Mouse (Mus musculus): ENCODE data around the gene Btbd19. TPM values are rescaled to one million over a fixed set of nuclear protein-coding genes. Genes with fewer than 3 reads are reported as not detected.

Btbd19 gene
- polyA plus RNA-seq, 1 experiment from 2014 or later = 1.9 TPM

GRCm38 (mm10) chr4:117130790-117131189 lies 5.3 kb upstream of the Btbd19 start:
- Histone ChIP-seq H3K36me3 (ENCODE audit: inconsistent target) (peaks cover 6% of the 10 kb centered on the region; the same call in 1 of the 2 replicates), H3K4me3 (ENCODE audit: inconsistent target) (no peak overlapping the region), H3K27ac (no peak overlapping the region), H3K79me2 (ENCODE audit: inconsistent target) (peaks cover 9% of the 10 kb centered on the region; the same call in 1 of the 2 replicates)
- 92% methylated on average over 6 of the region's 6 CpGs for WGBS (ENCODE audit: missing documents)

- 94% methylated on average over 33 of the region's 33 CpGs for WGBS (ENCODE audit: missing documents)
- Histone ChIP-seq H3K27ac (peak overlapping the region; percentile 98; the same call in 1 of the 2 replicates), H3K4me3 (ENCODE audit: inconsistent target) (no peak overlapping the region), H3K79me2 (ENCODE audit: inconsistent target) (peaks cover 7% of the 10 kb centered on the region; the same call in 1 of the 2 replicates), H3K36me3 (ENCODE audit: inconsistent target) (peaks cover 6% of the 10 kb centered on the region; the same call in 1 of the 2 replicates)
Measured at GRCm38 (mm10) chr4:117127991-117128686, 2.6 kb upstream of the Btbd19 start.

GRCm38 (mm10) chr4:117126675-117127290 lies 1.3 kb upstream of the Btbd19 start, which contains the start of gene Tctex1d4:
Tctex1d4 (plus strand) TSS chr4:117126794.
- WGBS (ENCODE audit: missing documents) = 64% methylated on average over 9 of the region's 9 CpGs
- H3K4me3 ChIP-seq (ENCODE audit: inconsistent target) = no peak within 1 kb of the TSS
- peaks cover 6% of the 10 kb centered on the region; the same call in 1 of the 2 replicates for H3K36me3 ChIP-seq (ENCODE audit: inconsistent target)

GRCm38 (mm10) chr4:117125910-117126674 lies 567 bp upstream of the Btbd19 start:
- 27% methylated on average over 15 of the region's 15 CpGs for WGBS (ENCODE audit: missing documents)
- H3K79me2 ChIP-seq (ENCODE audit: inconsistent target) = no peaks in the 10 kb centered on the region
- H3K27ac ChIP-seq = peak overlapping the region; percentile 98
- H3K36me3 ChIP-seq (ENCODE audit: inconsistent target) = peaks cover 6% of the 10 kb centered on the region; the same call in 1 of the 2 replicates
- H3K4me3 ChIP-seq (ENCODE audit: inconsistent target) = no peak overlapping the region

More at GRCm38 (mm10) chr4:117126675-117127290, 1.3 kb upstream of the Btbd19 start, which contains the start of gene Tctex1d4:
- no peaks in the 10 kb centered on the region for H3K79me2 ChIP-seq (ENCODE audit: inconsistent target)
- peak within 1 kb of the TSS; percentile 98 for H3K27ac ChIP-seq

GRCm38 (mm10) chr4:117124518-117125347 lies 792 bp downstream of the Btbd19 start:
- Histone ChIP-seq H3K27ac (peak overlapping the region; percentile 98), H3K36me3 (ENCODE audit: inconsistent target) (peaks cover 6% of the 10 kb centered on the region; the same call in 1 of the 2 replicates), H3K79me2 (ENCODE audit: inconsistent target) (no peaks in the 10 kb centered on the region), H3K4me3 (ENCODE audit: inconsistent target) (peak overlapping the region; percentile 17; the same call in 1 of the 2 replicates)
- 3% methylated on average over 14 of the region's 14 CpGs for WGBS (ENCODE audit: missing documents)

GRCm38 (mm10) chr4:117124218-117124517 lies 1.4 kb downstream of the Btbd19 start:
- H3K79me2 ChIP-seq (ENCODE audit: inconsistent target) = no peaks in the 10 kb centered on the region
- H3K36me3 ChIP-seq (ENCODE audit: inconsistent target) = peaks cover 6% of the 10 kb centered on the region; the same call in 1 of the 2 replicates
- WGBS (ENCODE audit: missing documents) = 35% methylated on average over 3 of the region's 3 CpGs
- peak overlapping the region; percentile 17; the same call in 1 of the 2 replicates for H3K4me3 ChIP-seq (ENCODE audit: inconsistent target)
- peak overlapping the region; percentile 98 for H3K27ac ChIP-seq

- Histone ChIP-seq H3K36me3 (ENCODE audit: inconsistent target) (peaks cover 3% of the 10 kb centered on the region; the same call in 1 of the 2 replicates), H3K27ac (peak overlapping the region; percentile 98), H3K79me2 (ENCODE audit: inconsistent target) (no peaks in the 10 kb centered on the region), H3K4me3 (ENCODE audit: inconsistent target) (no peak overlapping the region)
- WGBS (ENCODE audit: missing documents) = 77% methylated on average over 8 of the region's 9 CpGs
Measured at GRCm38 (mm10) chr4:117123546-117124217, 1.8 kb downstream of the Btbd19 start.

GRCm38 (mm10) chr4:117122209-117122608 lies 3.3 kb downstream of the Btbd19 start:
- H3K4me3 ChIP-seq (ENCODE audit: inconsistent target) = no peak overlapping the region
- no peaks in the 10 kb centered on the region for H3K36me3 ChIP-seq (ENCODE audit: inconsistent target)
- 91% methylated on average over 4 of the region's 4 CpGs for WGBS (ENCODE audit: missing documents)
- no peaks in the 10 kb centered on the region for H3K79me2 ChIP-seq (ENCODE audit: inconsistent target)
- H3K27ac ChIP-seq = no peak overlapping the region

GRCm38 (mm10) chr4:117120445-117121414 lies 4.8 kb downstream of the Btbd19 start:
- H3K36me3 ChIP-seq (ENCODE audit: inconsistent target) = no peaks in the 10 kb centered on the region
- WGBS (ENCODE audit: missing documents) = under 1% methylated on average over 69 of the region's 69 CpGs

GRCm38 (mm10) chr4:117120052-117120444 lies 5.5 kb downstream of the Btbd19 start:
- WGBS (ENCODE audit: missing documents) = 9% methylated on average over 10 of the region's 10 CpGs
- Histone ChIP-seq H3K36me3 (ENCODE audit: inconsistent target) (no peaks in the 10 kb centered on the region), H3K27ac (peak overlapping the region; percentile 60), H3K79me2 (ENCODE audit: inconsistent target) (no peaks in the 10 kb centered on the region), H3K4me3 (ENCODE audit: inconsistent target) (peak overlapping the region; percentile 23)

More at GRCm38 (mm10) chr4:117120445-117121414, 4.8 kb downstream of the Btbd19 start:
- peak overlapping the region; percentile 65 for H3K4me3 ChIP-seq (ENCODE audit: inconsistent target)
- peak overlapping the region; percentile 60 for H3K27ac ChIP-seq
- H3K79me2 ChIP-seq (ENCODE audit: inconsistent target) = no peaks in the 10 kb centered on the region

GRCm38 (mm10) chr4:117119636-117120035 lies 5.9 kb downstream of the Btbd19 start:
- Histone ChIP-seq H3K79me2 (ENCODE audit: inconsistent target) (no peaks in the 10 kb centered on the region), H3K4me3 (ENCODE audit: inconsistent target) (peak overlapping the region; percentile 23; the same call in 1 of the 2 replicates), H3K27ac (peak overlapping the region; percentile 60), H3K36me3 (ENCODE audit: inconsistent target) (no peaks in the 10 kb centered on the region)
- WGBS (ENCODE audit: missing documents) = 81% methylated on average over 5 of the region's 5 CpGs

GRCm38 (mm10) chr4:117117931-117118330 lies 7.6 kb downstream of the Btbd19 start:
- H3K79me2 ChIP-seq (ENCODE audit: inconsistent target) = no peaks in the 10 kb centered on the region
- 83% methylated on average over 7 of the region's 7 CpGs for WGBS (ENCODE audit: missing documents)
- no peak overlapping the region for H3K27ac ChIP-seq
- H3K36me3 ChIP-seq (ENCODE audit: inconsistent target) = no peaks in the 10 kb centered on the region
- no peak overlapping the region for H3K4me3 ChIP-seq (ENCODE audit: inconsistent target)
